Comparison of ENCODE assay signal across 13 mouse cellular contexts in the genomic region with DNA sequence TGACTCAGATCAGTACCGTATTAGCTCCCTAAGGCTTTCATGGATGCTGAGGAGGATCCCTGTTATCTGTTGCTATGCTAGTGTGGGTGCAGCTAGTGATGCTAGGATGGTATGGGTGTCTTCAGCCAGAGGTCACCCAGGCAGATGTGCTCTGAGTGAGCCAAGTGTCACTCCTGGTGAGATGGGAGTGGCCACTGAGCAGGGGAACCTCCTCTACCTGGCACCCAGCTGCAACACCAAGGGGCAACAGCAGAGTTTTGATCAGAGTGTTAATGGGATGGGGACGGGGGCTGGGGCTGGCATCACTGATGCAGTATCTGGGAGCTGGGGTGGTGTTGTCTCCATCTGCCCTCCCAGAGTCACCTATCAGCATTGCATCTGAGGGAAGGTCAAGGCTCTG.
DNase-seq lines count a peak whose midpoint lies in the region; ATAC-seq and TF ChIP-seq lines count a peak whose summit lies in the region.
"Had no signal": no experiment of that assay in that cellular context is flagged by ENCODE, and none has a peak within 500 bp of the region (broad histone marks: within the 10 kb centered on the region; RNA-seq: fewer than 3 reads in every experiment).

No protein-coding gene starts in this region.

- H3K27ac ChIP-seq in kidney, embryonic 15.5 days, result peak overlapping the region; percentile 98
- peak overlapping the region; percentile 95; the same call in 1 of the 2 replicates for H3K27ac ChIP-seq in forebrain, embryonic 14.5 days (ENCODE audit: low read depth, low read length)
- peak overlapping the region; percentile 93 for H3K27ac ChIP-seq in hindbrain, embryonic 14.5 days
- H3K27ac ChIP-seq in midbrain, postnatal 0 days (ENCODE audit: low read depth, low read length), result peak overlapping the region; percentile 93
- H3K27ac ChIP-seq: gastrocnemius, adult 2 months had no signal

- H3K9me3 ChIP-seq in kidney, embryonic 15.5 days (replicated peaks), result no peaks in the 10 kb centered on the region
- peaks cover 10% of the 10 kb centered on the region for H3K9me3 ChIP-seq in forebrain, embryonic 14.5 days (replicated peaks; ENCODE audit: control insufficient read depth, low read length)
- peaks cover 11% of the 10 kb centered on the region for H3K9me3 ChIP-seq in hindbrain, embryonic 14.5 days (ENCODE audit: control insufficient read depth, low read length)
- H3K9me3 ChIP-seq in midbrain, postnatal 0 days (ENCODE audit: low read length), result no peaks in the 10 kb centered on the region

- peaks cover 44% of the 10 kb centered on the region for H3K4me1 ChIP-seq in kidney, embryonic 15.5 days
- peaks cover 21% of the 10 kb centered on the region for H3K4me1 ChIP-seq in forebrain, embryonic 14.5 days (ENCODE audit: control insufficient read depth, insufficient read depth, low read length)
- H3K4me1 ChIP-seq in hindbrain, embryonic 14.5 days (replicated peaks; ENCODE audit: control insufficient read depth, insufficient read depth, low read length), result peaks cover 25% of the 10 kb centered on the region
- peaks cover 21% of the 10 kb centered on the region for H3K4me1 ChIP-seq in midbrain, postnatal 0 days (ENCODE audit: insufficient read depth, low read length)

- H3K36me3 ChIP-seq in kidney, embryonic 15.5 days, result no peaks in the 10 kb centered on the region
- H3K36me3 ChIP-seq in forebrain, embryonic 14.5 days (ENCODE audit: control insufficient read depth, insufficient read depth, low read length), result no peaks in the 10 kb centered on the region
- H3K36me3 ChIP-seq in hindbrain, embryonic 14.5 days (replicated peaks; ENCODE audit: control insufficient read depth, insufficient read depth), result no peaks in the 10 kb centered on the region
- H3K36me3 ChIP-seq in midbrain, postnatal 0 days (ENCODE audit: insufficient read depth, low read length), result no peaks in the 10 kb centered on the region
- H3K36me3 ChIP-seq: embryonic facial prominence, embryonic 15.5 days; limb, embryonic 15.5 days had no signal

- no peak overlapping the region for H3K4me3 ChIP-seq in kidney, embryonic 15.5 days (replicated peaks)
- H3K4me3 ChIP-seq in forebrain, embryonic 14.5 days (ENCODE audit: low read depth, low read length), result no peak overlapping the region
- H3K4me3 ChIP-seq in hindbrain, embryonic 14.5 days (replicated peaks; ENCODE audit: low read length), result no peak overlapping the region
- no peak overlapping the region for H3K4me3 ChIP-seq in midbrain, postnatal 0 days (ENCODE audit: low read depth, low read length)

- ATAC-seq in kidney, embryonic 15.5 days (replicated peaks; ENCODE audit: low FRiP score), result 0 out of 2 replicates have a peak, but pooled peaks have one; percentile 16
- ATAC-seq in forebrain, embryonic 14.5 days, result no peak
- no peak for ATAC-seq in hindbrain, embryonic 14.5 days (ENCODE audit: low FRiP score)
- ATAC-seq in midbrain, postnatal 0 days (ENCODE audit: low FRiP score), result no peak

- no peak overlapping the region for H3K4me2 ChIP-seq in kidney, embryonic 15.5 days
- H3K4me2 ChIP-seq in forebrain, embryonic 14.5 days (ENCODE audit: low read length), result no peak overlapping the region
- H3K4me2 ChIP-seq in hindbrain, embryonic 14.5 days (replicated peaks), result no peak overlapping the region
- H3K4me2 ChIP-seq in midbrain, postnatal 0 days (ENCODE audit: low read depth, low read length, poor library complexity, severe bottlenecking), result no peak overlapping the region

- no peak for TF ChIP-seq CTCF in midbrain, postnatal 0 days (IDR thresholded peaks at IDR 0.05)

- DNase-seq in kidney, adult 8-10 months, result no peak
- DNase-seq in forebrain, embryonic 14.5 days (ENCODE audit: low spot score), result no peak
- DNase-seq in hindbrain, embryonic 14.5 days (ENCODE audit: low spot score), result no peak
- no peak for DNase-seq in midbrain, postnatal 0 days (ENCODE audit: low spot score)
- DNase-seq in cerebellum, postnatal 4 days (ENCODE audit: low spot score in 2 of 2), result no peak
- no peak for DNase-seq in retina, embryonic 14.5 days (ENCODE audit: low spot score)
- DNase-seq: gastrocnemius, adult 2 months; heart, postnatal 4 days; layer of hippocampus, adult 9-11 months; lung, postnatal 36 days had no signal

- WGBS in kidney, embryonic 15.5 days, result 77% methylated on average over 2 of the region's 2 CpGs
- WGBS in forebrain, embryonic 14.5 days, result 82% methylated on average over 2 of the region's 2 CpGs
- WGBS in hindbrain, embryonic 14.5 days, result 87% methylated on average over 2 of the region's 2 CpGs
- 82% methylated on average over 2 of the region's 2 CpGs for WGBS in midbrain, postnatal 0 days

- H3K27me3 ChIP-seq in kidney, embryonic 15.5 days, result no peaks in the 10 kb centered on the region
- no peaks in the 10 kb centered on the region for H3K27me3 ChIP-seq in forebrain, embryonic 14.5 days (replicated peaks; ENCODE audit: control insufficient read depth, insufficient read depth, low read length)
- H3K27me3 ChIP-seq in hindbrain, embryonic 14.5 days (ENCODE audit: control insufficient read depth, insufficient read depth, low read length), result no peaks in the 10 kb centered on the region
- no peaks in the 10 kb centered on the region for H3K27me3 ChIP-seq in midbrain, postnatal 0 days (ENCODE audit: insufficient read depth, low read length)
- H3K27me3 ChIP-seq: embryonic facial prominence, embryonic 15.5 days; limb, embryonic 15.5 days had no signal

- H3K9ac ChIP-seq in kidney, embryonic 15.5 days, result 0 out of 2 replicates have a peak overlapping the region, but pooled peaks have one; percentile 61
- no peak overlapping the region for H3K9ac ChIP-seq in forebrain, embryonic 14.5 days (ENCODE audit: low read length)
- H3K9ac ChIP-seq in hindbrain, embryonic 14.5 days, result no peak overlapping the region
- no peak overlapping the region; the same call in 1 of the 2 replicates for H3K9ac ChIP-seq in midbrain, postnatal 0 days (replicated peaks; ENCODE audit: low read length, poor library complexity, severe bottlenecking)
- H3K9ac ChIP-seq: embryonic facial prominence, embryonic 15.5 days; limb, embryonic 15.5 days had no signal
